Mouse (Mus musculus): ENCODE data around the gene Enpp1. TPM values are rescaled to one million over a fixed set of nuclear protein-coding genes. Genes with fewer than 3 reads are reported as not detected.
A peak's percentile ranks its signal among the peaks of the same experiment; 100 is the strongest.

Enpp1 gene
- polyA plus RNA-seq, 1 experiment from 2014 or later: 9.6 TPM

DNA sequence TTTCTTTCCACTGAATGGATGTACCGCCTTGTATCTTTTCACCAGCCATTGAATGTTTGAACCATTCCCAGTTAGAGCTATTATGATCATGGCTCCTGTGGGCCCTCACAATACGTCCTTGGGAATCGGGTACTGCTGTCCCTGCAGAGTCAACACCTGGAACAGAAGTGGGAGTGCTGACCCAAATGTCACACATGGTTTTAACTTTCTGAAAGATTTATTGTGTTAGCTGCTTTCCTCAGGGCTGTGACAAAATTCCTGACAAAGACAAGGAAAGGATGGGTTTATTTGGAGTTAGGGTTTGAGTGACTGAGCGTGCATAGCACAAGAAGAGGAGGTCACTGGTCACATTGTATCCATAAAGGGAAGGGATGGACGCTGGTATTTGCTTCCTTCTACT is 4.3 kb upstream of the Enpp1 start:
- Histone ChIP-seq H3K27me3 (replicated peaks; ENCODE audit: control insufficient read depth, insufficient read depth, low read length) (no peaks in the 10 kb centered on the region), H3K4me1 (replicated peaks; ENCODE audit: control insufficient read depth, insufficient read depth, low read length) (peaks cover 1% of the 10 kb centered on the region; the same call in 1 of the 2 replicates), H3K4me3 (ENCODE audit: low read depth, low read length) (no peak overlapping the region), H3K27ac (ENCODE audit: low read depth) (no peak overlapping the region), H3K4me2 (ENCODE audit: low read length) (no peak overlapping the region), H3K9ac (ENCODE audit: low read length) (no peak overlapping the region), H3K36me3 (ENCODE audit: control insufficient read depth, insufficient read depth, low read length) (no peaks in the 10 kb centered on the region), H3K9me3 (ENCODE audit: control insufficient read depth, low read length) (no peaks in the 10 kb centered on the region)
- DNase-seq (ENCODE audit: low spot score): no peak
- ATAC-seq (replicated peaks; ENCODE audit: low FRiP score, low TSS enrichment, low read depth): no peak
- WGBS: 78% methylated on average over 5 of the region's 5 CpGs

DNA sequence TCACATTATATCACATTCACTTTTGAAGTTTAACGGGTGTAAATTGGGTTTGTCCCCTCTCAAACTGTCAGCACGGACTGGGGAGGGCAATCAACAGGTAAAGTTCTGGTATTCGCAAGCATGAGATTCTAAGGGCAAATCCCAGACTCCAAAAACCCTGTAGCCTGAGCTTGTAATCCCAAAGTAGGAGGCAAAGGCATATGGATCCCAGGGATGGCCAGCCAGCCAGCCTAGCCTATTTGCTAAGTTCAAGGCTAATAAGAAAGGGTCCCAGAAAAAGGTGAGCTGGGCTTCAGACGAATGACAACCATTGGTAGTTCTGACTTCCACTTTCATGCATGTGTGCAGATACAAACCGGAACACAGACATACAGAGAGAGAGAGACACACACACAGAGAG is 942 bp upstream of the Enpp1 start:
- WGBS: 71% methylated on average over 5 of the region's 5 CpGs
- Histone ChIP-seq H3K9ac (ENCODE audit: low read length) (no peak overlapping the region), H3K4me2 (ENCODE audit: low read length) (no peak overlapping the region), H3K9me3 (ENCODE audit: control insufficient read depth, low read length) (no peaks in the 10 kb centered on the region), H3K36me3 (ENCODE audit: control insufficient read depth, insufficient read depth, low read length) (no peaks in the 10 kb centered on the region), H3K27me3 (replicated peaks; ENCODE audit: control insufficient read depth, insufficient read depth, low read length) (peaks cover 6% of the 10 kb centered on the region; the same call in 1 of the 2 replicates), H3K4me3 (ENCODE audit: low read depth, low read length) (no peak overlapping the region), H3K4me1 (replicated peaks; ENCODE audit: control insufficient read depth, insufficient read depth, low read length) (peaks cover 8% of the 10 kb centered on the region; the same call in 1 of the 2 replicates), H3K27ac (ENCODE audit: low read depth) (no peak overlapping the region)
- DNase-seq (ENCODE audit: low spot score): no peak
- no peak for ATAC-seq (replicated peaks; ENCODE audit: low FRiP score, low TSS enrichment, low read depth)

- H3K9ac ChIP-seq (ENCODE audit: low read length): peak overlapping the region; percentile 59
- peaks cover 8% of the 10 kb centered on the region; the same call in 1 of the 2 replicates for H3K4me1 ChIP-seq (replicated peaks; ENCODE audit: control insufficient read depth, insufficient read depth, low read length)
- peak overlapping the region; percentile 87 for H3K4me2 ChIP-seq (ENCODE audit: low read length)
- DNase-seq (ENCODE audit: low spot score): no peak
- no peak overlapping the region for H3K27ac ChIP-seq (ENCODE audit: low read depth)
- peak; percentile 21; the same call in 1 of the 2 replicates for ATAC-seq (replicated peaks; ENCODE audit: low FRiP score, low TSS enrichment, low read depth)
- H3K36me3 ChIP-seq (ENCODE audit: control insufficient read depth, insufficient read depth, low read length): no peaks in the 10 kb centered on the region
- H3K27me3 ChIP-seq (replicated peaks; ENCODE audit: control insufficient read depth, insufficient read depth, low read length): peaks cover 6% of the 10 kb centered on the region; the same call in 1 of the 2 replicates
- peak overlapping the region; percentile 59 for H3K4me3 ChIP-seq (ENCODE audit: low read depth, low read length)
- no peaks in the 10 kb centered on the region for H3K9me3 ChIP-seq (ENCODE audit: control insufficient read depth, low read length)
- WGBS: 9% methylated on average over 15 of the region's 15 CpGs
These were observed 405 bp upstream of the Enpp1 start for GRCm38 (mm10) chr10:24712367-24712761.

DNA sequence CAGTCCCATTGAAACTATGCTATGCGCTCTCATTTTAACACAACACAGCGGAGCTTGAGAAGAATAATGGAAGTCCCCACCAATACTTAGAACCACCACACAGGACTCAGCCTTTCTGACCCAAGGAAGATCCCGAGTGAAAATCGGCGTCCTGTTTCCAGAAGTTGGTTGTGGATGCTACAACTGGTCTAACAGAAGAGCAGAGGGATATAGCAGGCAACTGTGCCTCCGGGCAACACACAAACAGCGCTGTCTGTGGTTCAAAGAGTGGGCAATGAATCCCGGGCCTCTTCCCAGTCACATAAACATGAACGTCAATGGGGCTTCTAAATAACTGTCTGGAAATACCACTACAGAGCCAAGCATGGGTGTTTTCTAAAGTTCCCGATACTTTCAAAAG is 888 bp downstream of the Enpp1 start:
- Histone ChIP-seq H3K9me3 (ENCODE audit: control insufficient read depth, low read length) (no peaks in the 10 kb centered on the region), H3K27me3 (replicated peaks; ENCODE audit: control insufficient read depth, insufficient read depth, low read length) (peaks cover 6% of the 10 kb centered on the region; the same call in 1 of the 2 replicates), H3K4me1 (replicated peaks; ENCODE audit: control insufficient read depth, insufficient read depth, low read length) (peaks cover 8% of the 10 kb centered on the region; the same call in 1 of the 2 replicates), H3K9ac (ENCODE audit: low read length) (peak overlapping the region; percentile 59), H3K4me2 (ENCODE audit: low read length) (peak overlapping the region; percentile 87), H3K4me3 (ENCODE audit: low read depth, low read length) (peak overlapping the region; percentile 59), H3K27ac (ENCODE audit: low read depth) (no peak overlapping the region), H3K36me3 (ENCODE audit: control insufficient read depth, insufficient read depth, low read length) (no peaks in the 10 kb centered on the region)
- ATAC-seq (replicated peaks; ENCODE audit: low FRiP score, low TSS enrichment, low read depth) (no peak; the same call in 1 of the 2 replicates), DNase-seq (ENCODE audit: low spot score) (peak; percentile 61)
- 14% methylated on average over 10 of the region's 10 CpGs for WGBS

- WGBS: 86% methylated on average over 6 of the region's 6 CpGs
- H3K4me1 ChIP-seq (replicated peaks; ENCODE audit: control insufficient read depth, insufficient read depth, low read length): peaks cover 8% of the 10 kb centered on the region; the same call in 1 of the 2 replicates
- ATAC-seq (replicated peaks; ENCODE audit: low FRiP score, low TSS enrichment, low read depth) (no peak), DNase-seq (ENCODE audit: low spot score) (no peak)
- no peak overlapping the region for H3K9ac ChIP-seq (ENCODE audit: low read length)
- peak overlapping the region; percentile 87 for H3K4me2 ChIP-seq (ENCODE audit: low read length)
- H3K9me3 ChIP-seq (ENCODE audit: control insufficient read depth, low read length): no peaks in the 10 kb centered on the region
- peak overlapping the region; percentile 59; the same call in 1 of the 2 replicates for H3K4me3 ChIP-seq (ENCODE audit: low read depth, low read length)
- no peaks in the 10 kb centered on the region for H3K36me3 ChIP-seq (ENCODE audit: control insufficient read depth, insufficient read depth, low read length)
- H3K27ac ChIP-seq (ENCODE audit: low read depth): no peak overlapping the region
- peaks cover 6% of the 10 kb centered on the region; the same call in 1 of the 2 replicates for H3K27me3 ChIP-seq (replicated peaks; ENCODE audit: control insufficient read depth, insufficient read depth, low read length)
These were observed 1.6 kb downstream of the Enpp1 start for GRCm38 (mm10) chr10:24710361-24710760.

- no peak overlapping the region for H3K9ac ChIP-seq (ENCODE audit: low read length)
- DNase-seq (ENCODE audit: low spot score): no peak
- no peak overlapping the region for H3K27ac ChIP-seq (ENCODE audit: low read depth)
- no peaks in the 10 kb centered on the region for H3K36me3 ChIP-seq (ENCODE audit: control insufficient read depth, insufficient read depth, low read length)
- no peak overlapping the region for H3K4me3 ChIP-seq (ENCODE audit: low read depth, low read length)
- H3K4me1 ChIP-seq (replicated peaks; ENCODE audit: control insufficient read depth, insufficient read depth, low read length): peaks cover 8% of the 10 kb centered on the region; the same call in 1 of the 2 replicates
- peaks cover 6% of the 10 kb centered on the region; the same call in 1 of the 2 replicates for H3K27me3 ChIP-seq (replicated peaks; ENCODE audit: control insufficient read depth, insufficient read depth, low read length)
- H3K9me3 ChIP-seq (ENCODE audit: control insufficient read depth, low read length): no peaks in the 10 kb centered on the region
- WGBS: 88% methylated on average over 6 of the region's 6 CpGs
- no peak for ATAC-seq (replicated peaks; ENCODE audit: low FRiP score, low TSS enrichment, low read depth)
- H3K4me2 ChIP-seq (ENCODE audit: low read length): no peak overlapping the region
These were observed 4.2 kb downstream of the Enpp1 start for GRCm38 (mm10) chr10:24707745-24708144.

- DNase-seq (ENCODE audit: low spot score) (no peak), ATAC-seq (replicated peaks; ENCODE audit: low FRiP score, low TSS enrichment, low read depth) (no peak)
- Histone ChIP-seq H3K9ac (ENCODE audit: low read length) (no peak overlapping the region), H3K9me3 (ENCODE audit: control insufficient read depth, low read length) (no peaks in the 10 kb centered on the region), H3K27ac (ENCODE audit: low read depth) (no peak overlapping the region), H3K27me3 (replicated peaks; ENCODE audit: control insufficient read depth, insufficient read depth, low read length) (peaks cover 6% of the 10 kb centered on the region; the same call in 1 of the 2 replicates), H3K36me3 (ENCODE audit: control insufficient read depth, insufficient read depth, low read length) (no peaks in the 10 kb centered on the region), H3K4me1 (replicated peaks; ENCODE audit: control insufficient read depth, insufficient read depth, low read length) (peaks cover 8% of the 10 kb centered on the region; the same call in 1 of the 2 replicates), H3K4me3 (ENCODE audit: low read depth, low read length) (no peak overlapping the region), H3K4me2 (ENCODE audit: low read length) (no peak overlapping the region)
- 67% methylated on average over 2 of the region's 2 CpGs for WGBS
These were observed 5.4 kb downstream of the Enpp1 start for GRCm38 (mm10) chr10:24706431-24707140.

DNA sequence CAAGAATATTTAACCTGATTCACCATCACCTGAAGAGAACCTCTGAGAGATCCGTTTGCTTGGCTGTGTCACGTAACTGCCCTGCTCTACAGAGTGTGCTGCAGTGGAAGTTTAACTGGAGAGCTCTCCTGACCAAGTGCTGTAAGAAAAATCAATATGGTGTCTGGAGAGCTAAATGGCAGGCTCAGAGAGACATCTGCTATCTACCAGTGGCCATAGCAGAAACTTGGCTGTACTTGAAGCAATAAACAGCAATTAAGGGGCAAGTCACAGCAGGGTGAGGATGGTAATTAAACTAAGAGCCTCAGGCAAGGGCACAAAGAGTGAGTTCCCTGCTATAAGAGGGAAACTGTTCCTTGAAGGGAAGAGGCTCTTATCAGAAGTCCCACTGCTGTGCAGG is 9.3 kb downstream of the Enpp1 start:
- Histone ChIP-seq H3K27me3 (replicated peaks; ENCODE audit: control insufficient read depth, insufficient read depth, low read length) (no peaks in the 10 kb centered on the region), H3K27ac (ENCODE audit: low read depth) (no peak overlapping the region), H3K9ac (ENCODE audit: low read length) (no peak overlapping the region), H3K36me3 (ENCODE audit: control insufficient read depth, insufficient read depth, low read length) (no peaks in the 10 kb centered on the region), H3K4me2 (ENCODE audit: low read length) (no peak overlapping the region), H3K4me1 (replicated peaks; ENCODE audit: control insufficient read depth, insufficient read depth, low read length) (no peaks in the 10 kb centered on the region), H3K9me3 (ENCODE audit: control insufficient read depth, low read length) (no peaks in the 10 kb centered on the region), H3K4me3 (ENCODE audit: low read depth, low read length) (no peak overlapping the region)
- no peak for ATAC-seq (replicated peaks; ENCODE audit: low FRiP score, low TSS enrichment, low read depth)
- 65% methylated on average over 2 of the region's 2 CpGs for WGBS
- DNase-seq (ENCODE audit: low spot score): no peak

All from intestine, embryonic 14.5 days (tissue).